Mouse (Mus musculus): ENCODE measurements at regions not wholly inside any gene's neighbourhood (a gene's known extent, or its start where the extent isn't known, plus 50 kb on each side); places are given as distances from the start of the nearest gene placed in this dataset.

- no peak for DNase-seq (ENCODE audit: low read depth, low spot score)
These were observed 84.0 kb upstream of the Arrdc3 start for GRCm38 (mm10) chr13:80798863-80799817.

- peak; percentile 61 for DNase-seq (ENCODE audit: low read depth, low spot score)
These were observed 77.0 kb upstream of the Arrdc3 start for GRCm38 (mm10) chr13:80806172-80806571.

GRCm38 (mm10) chr13:80827037-80827471 lies 56.1 kb upstream of the Arrdc3 start:
- peak; percentile 6 for DNase-seq (ENCODE audit: low read depth, low spot score)

Data from mesoderm, embryonic 11.5 days (tissue).